Mouse (Mus musculus) intestine, postnatal 0 days (tissue): ENCODE data around the gene Plekhh3. TPM values are rescaled to one million over a fixed set of nuclear protein-coding genes. Genes with fewer than 3 reads are reported as not detected.
"Not testable (repeated sequence)": the region's sequence is repeated elsewhere in the genome, so short reads cannot be mapped to it uniquely, and the experiment has no call there.

Experiments
- ATAC-seq: fragments of 200-750 bp; cut with Nextera tagmentation; 2 replicates; pipeline ENCODE4 v1.8.0; 2017; ENCODE audit warnings: mild to moderate bottlenecking, moderate TSS enrichment, moderate library complexity
- H3K27ac ChIP-seq: fragments of 300-500 bp; sonication (generic); 2 replicates; pipeline ENCODE4 v1.5.1; 2014; ENCODE audit warnings: mild to moderate bottlenecking, low read depth, low read length, moderate library complexity
- H3K27me3 ChIP-seq: fragments of 300-500 bp; sonication (generic); replicated peaks from 2 replicates; pipeline ENCODE4 v1.6.1; 2014; ENCODE audit warnings: low read length, mixed read lengths; ENCODE audit not compliant: control insufficient read depth, insufficient read depth
- H3K36me3 ChIP-seq: fragments of 300-500 bp; sonication (generic); 2 replicates; pipeline ENCODE4 v1.6.1; 2014; ENCODE audit warnings: mild to moderate bottlenecking, moderate library complexity; ENCODE audit not compliant: control insufficient read depth, insufficient read depth
- H3K4me1 ChIP-seq: fragments of 300-500 bp; sonication (generic); replicated peaks from 2 replicates; pipeline ENCODE4 v1.6.1; 2014; ENCODE audit warnings: antibody characterized with exemption, low read length, mixed read lengths; ENCODE audit not compliant: control insufficient read depth, insufficient read depth
- H3K4me2 ChIP-seq: fragments of 300-500 bp; sonication (generic); replicated peaks from 2 replicates; pipeline ENCODE4 v1.6.1; 2014; ENCODE audit warnings: low read depth, mild to moderate bottlenecking, moderate library complexity
- H3K4me3 ChIP-seq: fragments of 300-500 bp; sonication (generic); 2 replicates; pipeline ENCODE4 v1.5.1; 2014; ENCODE audit warnings: low read depth, low read length
- H3K9ac ChIP-seq: fragments of 300-500 bp; sonication (generic); 2 replicates; pipeline ENCODE4 v1.6.1; 2014; ENCODE audit warnings: mild to moderate bottlenecking, low read depth, low read length
- H3K9me3 ChIP-seq: fragments of 300-500 bp; sonication (generic); 2 replicates; pipeline ENCODE4 v1.6.1; 2016; ENCODE audit warnings: mixed run types; ENCODE audit not compliant: control insufficient read depth
- CTCF ChIP-seq: sonication (generic); IDR thresholded peaks from 2 replicates; pipeline ENCODE4 v1.5.1; 2016; ENCODE audit warnings: low read depth, mild to moderate bottlenecking, control low read depth, antibody characterized with exemption, moderate library complexity
- WGBS: fragments of 180-500 bp; shearing (Covaris S2); extraction: QIAGEN DNeasy Blood & Tissue Kit; methylation state at CpG from one replicate; pipeline ENCODE4 v1.1.7; 2014; 5-methylcytosine and 5-hydroxymethylcytosine counted together
- polyA plus RNA-seq: library from polyadenylated mRNA; unstranded; fragments of >200 nt; fragmentation: Nextera tagmentation; extraction: Ambion mirVana; gene quantifications from 2 replicates; pipeline ENCODE4 v1.2.1, GENCODE M21; 2015

Plekhh3 gene
- polyA plus RNA-seq, 1 experiment from 2014 or later, result 7.8 TPM

DNA sequence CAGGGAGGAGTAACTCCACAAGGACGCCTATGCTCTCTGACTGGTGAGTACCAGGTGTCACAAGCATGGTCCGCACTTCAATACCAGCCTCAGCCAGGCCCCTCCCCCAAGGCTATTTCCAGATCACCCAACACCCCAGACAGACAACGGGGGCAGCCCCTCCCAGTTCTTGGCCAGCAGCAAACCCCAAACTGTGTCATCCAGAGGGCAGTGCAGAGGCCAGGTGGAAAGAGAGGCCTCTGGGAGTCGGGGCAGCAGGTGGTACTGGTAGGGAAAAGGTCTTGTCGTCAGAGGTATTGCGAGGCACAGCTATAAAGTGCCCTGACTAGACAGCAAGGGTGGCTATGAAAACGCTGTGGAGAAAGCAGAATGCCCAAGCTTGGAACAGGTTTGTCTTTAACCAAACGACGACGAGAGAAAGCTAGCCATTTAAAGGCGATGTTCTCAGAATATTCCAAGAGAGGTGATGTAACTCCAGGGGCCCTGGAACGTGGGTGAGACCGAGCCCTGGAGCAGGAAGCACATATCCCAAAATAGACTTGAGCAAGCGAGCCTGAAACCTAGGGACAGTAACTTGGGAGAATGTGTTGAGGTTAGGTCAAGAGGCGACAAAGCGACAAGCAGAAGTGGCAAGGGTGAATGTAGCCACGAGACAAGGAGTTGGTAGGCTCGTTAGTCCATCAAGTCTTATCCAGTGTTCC, 40.9 kb downstream of the Plekhh3 start:
- H3K36me3 ChIP-seq, result peaks cover 15% of the 10 kb centered on the region
- ATAC-seq, result peak; percentile 57; the same call in 1 of the 2 replicates
- no peaks in the 10 kb centered on the region for H3K27me3 ChIP-seq
- H3K9me3 ChIP-seq, result no peaks in the 10 kb centered on the region
- H3K4me3 ChIP-seq, result no peak overlapping the region
- no peak for TF ChIP-seq CTCF
- 0 out of 2 replicates have a peak overlapping the region, but pooled peaks have one; percentile 21 for H3K4me2 ChIP-seq
- H3K9ac ChIP-seq, result no peak overlapping the region
- no peak overlapping the region for H3K27ac ChIP-seq
- WGBS, result 28% methylated on average over 18 of the region's 18 CpGs
- H3K4me1 ChIP-seq, result peaks cover 5% of the 10 kb centered on the region; the same call in 1 of the 2 replicates

DNA sequence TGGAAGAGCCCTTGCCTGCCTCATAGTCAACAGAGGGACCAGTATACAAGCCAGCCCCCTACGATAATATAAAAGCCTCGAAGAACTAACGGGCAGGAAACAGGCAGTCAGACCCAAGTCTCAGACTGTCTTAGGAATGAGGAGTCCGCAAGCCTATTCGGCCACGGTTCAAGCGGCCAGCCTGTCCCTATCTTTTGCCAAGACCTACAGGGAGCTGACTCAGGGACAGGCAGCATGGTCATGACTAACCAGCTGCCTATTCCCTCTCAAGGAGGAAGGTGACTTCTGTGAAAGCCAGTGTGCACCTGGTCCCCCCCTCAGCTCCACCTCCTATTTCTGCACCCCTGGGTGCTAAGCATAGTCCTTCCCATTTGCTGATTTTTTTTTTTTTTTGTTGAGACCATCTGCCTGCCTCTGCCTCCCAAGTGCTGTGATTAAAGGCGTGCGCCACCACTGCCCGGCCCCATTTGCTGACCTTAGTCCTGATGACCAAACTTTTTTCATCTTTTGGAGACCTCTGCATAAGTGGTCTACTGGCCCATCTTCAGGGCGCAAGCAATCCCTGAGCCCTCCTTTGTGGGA, 42.1 kb downstream of the Plekhh3 start:
- H3K27me3 ChIP-seq, result no peaks in the 10 kb centered on the region
- peaks cover 5% of the 10 kb centered on the region; the same call in 1 of the 2 replicates for H3K4me1 ChIP-seq
- 84% methylated on average over 11 of the region's 11 CpGs for WGBS
- no peak for ATAC-seq
- no peak overlapping the region for H3K4me3 ChIP-seq
- no peak overlapping the region for H3K9ac ChIP-seq
- no peak overlapping the region for H3K27ac ChIP-seq
- TF ChIP-seq CTCF, result no peak
- H3K36me3 ChIP-seq, result peaks cover 15% of the 10 kb centered on the region
- no peaks in the 10 kb centered on the region for H3K9me3 ChIP-seq
- no peak overlapping the region for H3K4me2 ChIP-seq

DNA sequence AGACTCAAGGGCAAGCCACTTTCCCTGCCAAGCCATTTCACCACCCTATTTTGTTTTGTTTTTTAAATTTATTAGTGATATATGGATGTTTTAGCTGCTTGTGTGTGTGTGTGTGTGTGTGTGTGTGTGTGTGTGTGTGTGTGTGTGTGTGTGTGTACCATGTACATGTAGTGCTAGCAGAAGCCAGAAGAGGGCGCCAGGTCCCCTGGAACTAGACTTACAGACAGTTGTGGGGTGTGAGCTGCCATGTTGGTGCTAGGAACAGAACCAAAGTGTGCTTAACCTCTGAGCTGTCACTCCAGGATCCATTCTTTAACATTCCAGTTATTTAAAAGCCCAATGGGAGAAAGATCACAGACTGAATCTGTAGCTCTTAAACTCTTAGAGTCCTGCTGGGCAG, 44.1 kb downstream of the Plekhh3 start:
- peaks cover 27% of the 10 kb centered on the region for H3K36me3 ChIP-seq
- no peaks in the 10 kb centered on the region for H3K27me3 ChIP-seq
- H3K9ac ChIP-seq, result no peak overlapping the region
- no peaks in the 10 kb centered on the region for H3K9me3 ChIP-seq
- peaks cover 5% of the 10 kb centered on the region; the same call in 1 of the 2 replicates for H3K4me1 ChIP-seq
- H3K27ac ChIP-seq, result no peak overlapping the region
- 71% methylated on average over 1 of the region's 1 CpGs for WGBS
- ATAC-seq, result no peak
- TF ChIP-seq CTCF, result peak; percentile 44
- H3K4me3 ChIP-seq, result no peak overlapping the region
- no peak overlapping the region for H3K4me2 ChIP-seq

DNA sequence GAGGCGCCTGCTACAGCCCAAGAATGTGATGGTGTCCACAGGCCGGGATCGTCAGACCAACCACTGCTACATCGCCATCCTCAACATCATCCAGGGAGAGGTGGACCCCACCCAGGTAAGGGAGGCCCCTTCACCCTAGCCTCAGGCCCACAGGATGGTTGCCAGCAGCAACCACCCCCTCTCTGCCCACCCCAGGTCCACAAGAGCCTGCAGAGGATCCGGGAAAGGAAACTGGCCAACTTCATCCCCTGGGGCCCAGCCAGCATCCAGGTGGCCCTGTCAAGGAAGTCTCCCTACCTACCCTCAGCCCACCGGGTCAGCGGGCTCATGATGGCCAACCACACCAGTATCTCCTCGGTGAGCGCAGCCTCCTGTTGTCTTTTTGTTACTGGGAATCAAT, 46.1 kb downstream of the Plekhh3 start:
- H3K4me3 ChIP-seq, H3K27ac ChIP-seq, H3K9ac ChIP-seq, H3K4me2 ChIP-seq, H3K4me1 ChIP-seq, H3K9me3 ChIP-seq, H3K27me3 ChIP-seq, ATAC-seq: not testable (repeated sequence)
- peaks cover 27% of the 10 kb centered on the region for H3K36me3 ChIP-seq
- WGBS, result 95% methylated on average over 7 of the region's 9 CpGs

DNA sequence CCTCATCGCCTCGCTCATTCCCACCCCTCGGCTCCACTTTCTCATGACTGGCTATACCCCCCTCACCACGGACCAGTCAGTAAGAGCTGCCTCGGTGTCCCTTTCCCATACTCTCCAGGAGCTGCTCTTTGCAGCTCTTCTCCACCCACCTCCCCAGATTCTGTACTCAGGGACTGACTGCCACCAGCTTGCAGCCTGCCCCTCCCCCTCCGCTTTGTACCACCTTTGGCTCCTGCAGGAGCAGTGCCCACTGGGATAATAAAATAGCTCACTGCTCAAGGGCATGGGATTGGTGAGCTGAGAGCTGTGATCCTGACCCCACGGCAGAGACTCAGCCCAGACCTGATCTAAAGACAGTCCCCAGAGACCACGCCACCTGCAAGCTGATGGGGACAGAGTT, 46.7 kb downstream of the Plekhh3 start:
- not testable (repeated sequence) for H3K27ac ChIP-seq, H3K4me2 ChIP-seq, ATAC-seq, H3K9ac ChIP-seq, H3K9me3 ChIP-seq, H3K4me1 ChIP-seq, H3K4me3 ChIP-seq, H3K27me3 ChIP-seq
- peaks cover 27% of the 10 kb centered on the region for H3K36me3 ChIP-seq
- WGBS, result 94% methylated on average over 8 of the region's 8 CpGs

DNA sequence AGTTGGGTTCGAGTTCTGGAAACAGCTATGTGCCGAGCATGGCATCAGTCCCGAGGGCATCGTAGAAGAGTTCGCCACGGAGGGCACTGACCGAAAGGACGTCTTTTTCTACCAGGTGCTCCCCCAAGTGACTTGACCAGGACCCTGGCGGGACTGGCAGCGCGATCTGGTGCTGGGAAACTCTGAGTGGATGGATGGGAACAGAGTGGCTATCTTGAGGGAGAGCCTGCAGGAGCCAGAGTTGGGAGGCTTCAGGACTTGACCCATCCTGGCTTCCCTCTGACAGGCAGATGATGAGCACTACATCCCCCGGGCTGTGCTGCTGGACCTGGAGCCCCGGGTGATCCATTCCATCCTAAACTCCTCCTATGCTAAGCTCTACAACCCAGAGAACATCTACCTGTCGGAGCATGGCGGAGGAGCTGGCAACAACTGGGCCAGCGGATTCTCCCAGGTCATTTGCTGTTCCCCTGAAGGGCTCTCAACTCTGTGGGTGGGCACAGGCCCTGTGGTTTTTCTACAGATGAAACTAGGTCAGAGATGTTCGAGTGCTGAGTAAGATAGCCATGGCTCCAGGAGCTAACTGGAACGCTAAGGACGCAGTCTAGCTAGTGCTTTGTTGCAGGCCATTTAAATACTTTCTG, 50.5 kb downstream of the Plekhh3 start:
- no peak for ATAC-seq
- H3K4me2 ChIP-seq, result peak overlapping the region; percentile 68
- WGBS, result 19% methylated on average over 19 of the region's 19 CpGs
- no peak for TF ChIP-seq CTCF
- H3K9ac ChIP-seq, result peak overlapping the region; percentile 52
- peak overlapping the region; percentile 29; the same call in 1 of the 2 replicates for H3K27ac ChIP-seq
- no peaks in the 10 kb centered on the region for H3K27me3 ChIP-seq
- H3K4me1 ChIP-seq, result peaks cover 10% of the 10 kb centered on the region
- H3K36me3 ChIP-seq, result peaks cover 16% of the 10 kb centered on the region; the same call in 1 of the 2 replicates
- H3K9me3 ChIP-seq, result no peaks in the 10 kb centered on the region
- peak overlapping the region; percentile 87 for H3K4me3 ChIP-seq
